Mouse (Mus musculus): ENCODE measurements around the gene Dnase1l1.

Gene Dnase1l1

DNA sequence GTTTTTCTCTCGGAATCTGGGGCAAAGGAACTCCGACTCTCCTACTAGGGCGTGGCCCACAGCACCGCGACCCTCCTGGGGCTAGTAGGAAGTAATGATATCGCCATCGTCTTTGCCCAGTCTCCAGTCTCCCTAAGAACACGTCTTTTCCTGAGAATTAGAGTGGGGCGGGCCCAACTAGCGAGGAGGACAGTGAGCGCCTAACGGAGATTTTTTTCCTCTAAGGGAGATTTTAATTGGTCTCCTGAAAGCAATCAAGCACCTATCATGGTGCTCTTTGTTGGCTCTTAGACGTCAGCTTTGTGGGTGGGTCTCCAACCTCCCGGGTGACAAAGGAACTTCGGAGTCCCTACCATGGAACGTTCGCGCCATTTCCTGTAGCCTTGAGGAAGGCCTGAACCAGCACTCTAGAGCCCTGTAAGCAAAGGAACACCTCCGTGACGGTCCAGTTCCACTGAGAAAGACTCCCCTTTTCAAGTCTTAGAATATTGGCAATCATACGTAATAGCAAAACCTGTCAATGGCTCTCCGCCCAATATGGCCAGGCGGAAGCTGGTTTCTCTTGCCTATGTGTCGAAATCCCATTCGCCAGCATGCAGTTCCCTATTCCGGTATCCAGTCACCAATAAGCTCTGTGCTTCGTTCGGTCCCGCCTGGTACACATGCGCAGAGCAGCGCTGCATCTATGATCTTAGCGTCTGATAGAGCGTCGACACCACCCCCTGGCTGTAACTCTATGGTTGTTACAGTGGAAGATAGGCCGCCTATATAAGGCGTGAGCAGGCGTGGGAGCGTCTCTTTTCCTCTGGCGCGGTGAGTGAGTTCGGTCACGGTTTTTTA, 11.9 kb downstream of the Dnase1l1 start, which contains the start of gene Rpl10:
Gene Rpl10, plus strand, starts transcription at position 751 of the 840 bp plus-strand sequence.
- in situ Hi-C loops (cut with MboI, MseI) = no loop called here

DNA sequence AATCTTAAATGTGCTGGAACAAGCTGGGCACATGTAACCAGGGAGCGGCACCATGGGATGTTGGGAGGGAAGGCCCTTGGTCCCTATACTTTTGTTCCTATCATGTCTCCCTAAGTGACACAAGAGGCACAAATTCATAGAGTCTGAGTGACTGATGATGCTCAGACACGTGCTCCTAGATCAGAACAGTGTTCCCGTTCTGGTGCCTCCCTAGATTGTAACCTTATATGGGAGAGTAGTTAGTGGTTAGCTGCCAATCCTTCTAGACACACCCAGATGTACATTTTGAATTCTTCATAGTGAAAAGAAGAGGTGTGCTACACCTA, 12.4 kb downstream of the Dnase1l1 start:
- in situ Hi-C loops (cut with MboI, MseI) = loop anchor here (5.0 kb wide), 1 partner anchor 47 kb away; no protein-coding TSS in a partner anchor

DNA sequence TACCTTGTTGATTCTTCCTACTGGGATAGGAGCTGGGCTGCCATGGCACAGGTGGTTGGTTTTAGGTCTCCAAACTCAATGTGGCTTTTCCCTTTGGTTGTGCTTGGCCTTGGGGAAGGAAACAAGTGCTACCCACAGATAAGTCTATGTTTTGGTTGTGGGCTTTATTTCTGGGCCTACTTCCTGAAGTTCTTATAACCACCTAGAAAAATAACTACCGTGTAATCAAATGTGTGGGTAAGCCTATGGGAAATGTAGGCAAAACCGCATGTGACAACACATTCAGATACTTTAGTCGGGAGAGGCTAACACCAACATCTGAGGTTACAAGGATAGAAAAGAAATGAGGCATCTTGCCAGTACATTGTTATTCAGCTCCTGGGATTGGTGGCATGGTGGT, 24.4 kb downstream of the Dnase1l1 start:
- in situ Hi-C loops (cut with MboI, MseI) = no loop called here

DNA sequence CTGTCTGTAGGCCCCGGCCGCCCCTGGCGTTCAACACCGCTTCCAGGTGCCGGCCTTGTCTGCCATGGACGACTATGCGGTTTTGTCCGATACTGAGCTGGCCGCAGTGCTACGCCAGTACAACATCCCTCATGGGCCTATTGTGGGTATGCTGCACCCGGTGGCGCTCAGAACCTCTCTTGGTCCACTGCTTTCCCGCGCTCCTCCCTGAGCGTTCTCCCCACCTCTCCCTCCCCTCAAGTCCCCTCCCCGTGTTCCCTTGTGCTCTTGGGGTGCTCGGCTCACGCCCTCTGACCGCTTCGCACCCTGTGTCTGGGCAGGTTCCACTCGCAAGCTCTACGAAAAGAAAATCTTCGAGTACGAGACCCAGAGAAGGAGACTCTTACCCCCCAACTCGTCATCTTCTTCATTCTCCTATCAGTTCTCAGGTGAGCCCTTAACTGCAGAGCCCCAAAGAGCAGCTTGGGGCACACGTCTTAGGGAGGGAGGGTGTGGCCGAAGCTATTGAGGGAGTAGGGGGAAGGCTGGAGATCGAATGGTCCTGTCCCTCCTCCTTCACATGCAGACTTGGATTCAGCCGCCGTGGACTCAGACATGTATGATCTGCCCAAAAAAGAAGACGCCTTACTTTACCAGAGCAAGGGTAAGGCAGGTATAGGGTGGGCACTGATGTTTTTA, 27.1 kb downstream of the Dnase1l1 start:
- in situ Hi-C loops (cut with MboI, MseI) = loop anchor here (5.0 kb wide), 1 partner anchor 157 kb away; no protein-coding TSS in a partner anchor

DNA sequence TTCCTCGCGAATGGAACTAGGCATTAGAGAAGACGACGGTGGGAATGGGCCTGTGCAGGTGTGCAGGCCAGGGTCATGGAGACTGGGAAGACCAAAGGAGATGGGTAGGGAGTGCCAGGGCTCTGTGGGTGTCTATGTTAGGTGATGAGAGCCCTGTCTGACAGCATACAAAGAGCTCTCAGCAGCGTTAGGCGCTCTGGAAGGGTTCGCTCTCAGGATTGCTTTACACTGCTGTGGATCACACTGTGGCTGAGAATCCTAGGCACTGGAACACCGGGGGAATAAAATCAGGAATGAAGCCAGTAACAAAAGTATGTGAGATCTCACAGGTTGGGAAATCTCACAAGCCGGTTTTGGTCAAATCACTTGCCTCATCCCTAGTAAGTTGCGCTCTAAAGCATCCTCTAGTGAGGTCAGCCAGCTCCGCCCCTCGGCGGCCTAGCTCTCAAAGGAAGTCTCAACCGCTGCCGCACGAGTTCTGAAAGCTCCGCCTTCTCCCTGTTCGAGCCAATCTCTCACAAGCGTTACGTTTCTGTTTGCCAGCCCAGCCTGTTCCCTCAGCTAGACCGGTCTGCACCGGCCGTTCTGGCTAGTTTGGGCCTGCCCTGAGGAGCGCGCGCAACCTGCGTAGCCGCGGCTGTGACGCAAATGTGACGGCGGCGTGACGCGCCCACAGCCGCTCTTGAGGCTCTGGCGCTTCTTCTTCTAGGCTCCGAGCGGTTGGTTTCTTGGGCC, 27.8 kb downstream of the Dnase1l1 start, which contains the start of gene Emd:
Gene Emd, plus strand, starts transcription at position 535 of the 735 bp plus-strand sequence.
- in situ Hi-C loops (cut with MboI, MseI) = loop anchor here (5.0 kb wide), 1 partner anchor 158 kb away; no protein-coding TSS in a partner anchor

DNA sequence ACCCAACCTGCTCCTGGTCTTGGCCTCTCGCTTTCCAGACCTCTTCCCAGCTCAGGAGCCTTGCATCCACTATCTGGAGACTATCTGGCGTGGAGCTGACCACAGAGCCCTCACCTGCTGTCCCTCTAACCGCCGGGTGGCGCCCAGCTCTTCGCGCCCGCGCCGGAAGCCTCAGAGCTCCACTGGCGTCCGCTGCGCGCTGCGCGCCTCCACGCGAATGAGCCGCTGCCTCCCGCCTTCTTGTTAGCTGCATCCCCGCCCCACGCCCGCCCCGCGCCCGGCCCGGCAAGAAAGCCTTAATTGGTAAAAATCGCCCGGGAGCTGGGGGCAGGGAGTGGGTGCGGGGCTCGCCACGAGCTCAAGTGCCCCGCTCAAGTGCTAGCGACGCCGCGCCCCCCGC, 32.5 kb downstream of the Dnase1l1 start, which contains the start of gene Flna:
Gene Flna, minus strand, starts transcription at position 206 of the 400 bp plus-strand sequence.
- in situ Hi-C loops (cut with MboI, MseI) = loop anchor here (5.0 kb wide), 1 partner anchor 163 kb away; no protein-coding TSS in a partner anchor

DNA sequence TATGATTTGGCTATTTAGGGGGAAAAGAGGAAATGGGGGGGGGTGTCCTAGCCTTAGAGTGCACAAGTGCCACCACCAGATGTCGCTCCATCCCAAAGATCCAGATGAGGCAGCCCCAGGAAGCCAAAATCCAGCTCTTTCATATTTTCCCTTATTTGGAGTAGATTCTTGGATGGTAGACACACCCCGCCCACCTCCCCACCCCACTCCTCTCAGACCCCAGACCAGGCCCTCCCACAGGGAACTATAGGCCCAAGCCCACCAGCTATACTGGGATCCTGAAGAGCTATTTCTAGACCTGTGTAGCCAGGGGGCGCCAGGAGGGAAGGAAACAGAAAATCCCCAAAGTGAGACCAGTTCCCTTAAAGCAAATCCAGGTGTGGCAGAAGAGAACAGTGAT, 33.5 kb downstream of the Dnase1l1 start:
- in situ Hi-C loops (cut with MboI, MseI) = no loop called here

DNA sequence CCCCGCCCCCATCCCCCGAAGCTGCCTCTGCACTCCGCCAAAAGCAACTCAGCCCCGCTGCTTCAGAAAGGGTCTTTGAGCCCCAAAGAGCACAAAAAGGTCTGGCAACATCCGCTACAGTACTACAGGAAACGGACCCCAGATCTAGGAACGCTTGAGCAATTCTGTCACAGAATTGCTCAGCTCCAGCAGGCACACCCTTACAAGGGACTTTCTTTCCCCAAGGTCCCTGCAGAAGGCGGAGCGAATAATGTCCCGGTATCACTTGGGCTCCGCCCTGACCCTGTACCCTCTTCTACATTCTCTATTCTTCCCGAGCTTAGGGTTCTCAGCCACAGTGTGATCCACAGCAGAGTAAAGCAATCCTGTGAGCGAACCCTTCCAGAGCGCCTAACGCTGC, 35.4 kb downstream of the Dnase1l1 start:
- in situ Hi-C loops (cut with MboI, MseI) = no loop called here

DNA sequence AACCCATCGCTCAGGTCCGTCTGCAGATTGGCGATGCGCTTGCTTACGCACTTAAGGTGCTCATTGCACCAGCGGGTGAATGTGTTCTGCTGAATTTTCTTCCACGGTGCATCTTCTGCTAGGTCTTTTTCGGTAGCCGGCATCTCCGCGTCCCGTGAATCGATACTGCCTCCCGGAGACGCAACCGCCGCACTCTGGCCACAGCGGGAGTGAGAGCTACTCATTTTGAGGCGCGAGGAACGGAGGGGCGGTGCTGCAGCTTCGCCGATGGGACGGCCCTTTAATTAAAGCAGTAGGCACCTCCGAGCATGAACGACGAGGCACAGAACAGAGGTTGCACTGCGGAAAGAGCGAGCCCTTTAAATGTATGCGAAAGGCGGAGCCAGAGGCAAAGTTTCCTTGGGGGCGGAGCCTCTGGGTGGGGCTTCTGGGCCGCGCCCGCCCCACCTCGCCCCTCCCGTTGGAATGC, 35.9 kb downstream of the Dnase1l1 start:
- in situ Hi-C loops (cut with MboI, MseI) = no loop called here

DNA sequence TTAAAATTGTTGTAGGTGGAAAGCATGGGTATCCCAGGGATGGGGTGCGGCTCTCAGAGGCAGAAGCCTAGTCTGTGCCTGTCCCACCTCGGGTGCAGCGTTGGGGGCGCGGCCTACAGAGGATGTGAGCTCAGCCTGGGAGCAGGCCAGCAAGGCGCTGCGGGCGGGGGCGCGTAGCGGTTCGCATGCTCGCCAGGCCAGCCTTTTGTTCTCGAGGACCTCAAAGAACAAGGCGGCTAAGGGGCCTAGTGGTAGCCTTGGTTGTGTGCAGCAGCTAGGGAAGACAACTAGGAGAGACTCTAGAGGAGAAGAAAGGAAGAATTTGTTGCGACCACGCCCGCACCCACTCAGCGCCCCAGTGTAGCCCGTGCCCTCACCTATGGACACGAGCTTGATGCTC, 36.5 kb downstream of the Dnase1l1 start:
- in situ Hi-C loops (cut with MboI, MseI) = no loop called here

DNA sequence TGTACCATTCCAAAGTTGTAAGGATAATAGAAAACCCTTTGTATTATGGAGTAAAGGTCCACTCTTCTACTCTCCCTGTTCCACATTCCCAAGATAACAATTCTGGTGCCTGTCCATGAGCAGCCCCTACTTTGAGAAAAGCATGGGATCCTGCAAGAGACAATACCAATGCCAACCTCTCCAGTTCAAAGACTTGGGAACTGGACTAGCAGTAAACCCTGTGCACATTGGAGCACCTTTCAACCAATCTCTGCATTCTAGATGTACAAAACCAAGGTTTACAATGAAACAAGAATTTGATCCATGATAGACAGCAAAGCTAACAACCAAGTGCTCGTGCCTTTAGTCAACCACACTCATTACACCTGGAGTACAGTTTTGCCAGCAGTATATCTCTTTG, 37.0 kb downstream of the Dnase1l1 start:
- in situ Hi-C loops (cut with MboI, MseI) = no loop called here

DNA sequence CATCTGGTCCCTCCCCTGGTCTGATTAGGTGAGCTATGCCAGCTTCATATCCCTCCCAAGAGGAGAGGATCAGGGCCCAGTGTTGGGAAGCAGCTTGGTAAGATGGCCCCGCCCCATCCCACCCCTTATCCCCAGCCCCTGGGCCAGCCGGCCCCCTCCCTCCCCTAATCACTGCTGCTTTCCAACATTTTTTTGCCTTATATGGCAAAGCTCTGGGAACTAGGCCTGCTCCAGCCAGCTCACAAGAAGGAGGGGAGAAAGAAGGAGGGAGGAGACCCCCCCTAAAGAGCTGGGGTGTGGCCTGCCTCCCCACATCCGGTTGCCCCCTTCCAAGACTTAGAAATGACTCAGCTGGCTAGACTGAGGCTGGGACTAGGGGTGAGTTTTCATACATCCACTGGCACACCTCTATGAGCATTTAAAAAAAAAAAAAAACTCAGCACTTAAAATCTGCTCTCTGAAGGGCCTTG, 37.5 kb downstream of the Dnase1l1 start:
- in situ Hi-C loops (cut with MboI, MseI) = no loop called here

DNA sequence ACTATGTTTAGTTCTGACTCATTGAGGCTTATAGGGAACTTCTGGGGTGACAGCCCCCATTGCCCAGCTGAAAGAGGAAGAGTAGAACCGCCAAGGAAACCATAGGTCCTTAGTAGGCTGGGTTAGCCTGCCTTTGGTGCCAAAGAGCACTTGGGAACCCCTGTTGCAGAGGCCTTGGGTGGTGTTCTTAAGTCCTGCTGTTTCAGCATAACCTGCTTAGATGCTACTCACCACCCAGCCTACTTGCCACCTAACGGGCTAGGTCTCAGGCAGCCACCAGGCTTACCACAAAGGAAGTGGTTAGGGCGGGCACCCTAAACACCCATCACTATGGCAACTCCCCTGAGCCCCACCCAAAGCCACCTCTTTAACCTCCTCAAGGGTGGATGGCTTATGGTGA, 38.3 kb downstream of the Dnase1l1 start:
- in situ Hi-C loops (cut with MboI, MseI) = no loop called here

DNA sequence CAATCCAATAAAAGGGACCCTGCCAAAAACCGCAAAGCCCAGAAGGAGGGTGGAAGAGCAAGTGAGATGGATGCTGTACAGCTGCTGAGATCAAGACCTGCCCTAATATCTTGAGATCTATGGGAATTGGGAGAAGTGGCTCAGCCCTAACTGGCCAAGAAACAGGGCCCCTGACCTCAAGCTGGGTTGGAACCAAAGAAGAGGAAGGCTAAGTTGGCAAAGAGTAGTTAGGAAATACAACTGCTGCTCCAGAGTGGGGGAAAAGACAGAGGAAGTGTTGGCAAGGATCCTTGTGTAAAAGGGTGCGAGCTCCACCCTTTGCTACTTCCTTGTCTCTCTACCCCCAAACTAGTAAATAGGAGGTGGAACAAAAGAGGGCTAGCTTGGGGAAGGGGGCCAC, 38.7 kb downstream of the Dnase1l1 start:
- in situ Hi-C loops (cut with MboI, MseI) = no loop called here

DNA sequence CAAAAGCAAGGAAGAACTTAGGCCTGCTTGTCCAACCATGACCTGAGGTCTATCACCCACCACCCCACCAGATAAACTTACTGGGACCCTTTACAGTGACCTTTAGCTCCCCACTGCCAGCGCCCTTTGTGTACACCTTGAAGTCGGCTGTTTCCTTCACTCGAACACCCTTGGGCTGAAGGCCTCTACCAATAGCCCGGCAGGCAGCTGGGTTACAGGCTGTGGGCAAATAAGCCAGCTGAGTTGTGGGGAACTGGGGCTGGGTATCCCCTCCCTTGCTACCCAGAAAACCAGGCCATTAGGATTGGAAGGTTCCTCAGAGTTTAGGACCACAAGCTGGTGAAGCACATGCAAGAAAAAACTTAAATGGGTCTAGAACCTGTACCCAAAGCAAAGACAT, 41.8 kb downstream of the Dnase1l1 start:
- in situ Hi-C loops (cut with MboI, MseI) = no loop called here

DNA sequence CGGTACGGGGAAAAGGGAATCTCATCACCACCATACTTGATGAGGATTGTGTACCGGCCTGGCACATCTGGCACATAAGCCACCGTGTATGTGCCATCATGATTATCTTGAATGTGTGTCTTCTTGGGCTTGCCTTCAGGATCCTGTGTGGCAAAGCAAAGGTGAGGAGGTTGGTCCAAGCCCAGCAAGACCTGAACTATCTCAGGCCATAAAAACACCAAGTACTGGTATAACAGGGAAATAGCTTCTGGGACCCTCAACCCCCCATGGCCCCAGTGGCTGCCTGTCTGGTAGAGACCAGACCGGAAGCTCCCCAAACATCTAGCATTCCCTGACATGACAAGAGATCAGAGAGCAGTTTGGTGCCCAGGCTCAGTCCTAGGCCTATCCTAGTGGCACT, 48.9 kb downstream of the Dnase1l1 start:
- in situ Hi-C loops (cut with MboI, MseI) = no loop called here

DNA sequence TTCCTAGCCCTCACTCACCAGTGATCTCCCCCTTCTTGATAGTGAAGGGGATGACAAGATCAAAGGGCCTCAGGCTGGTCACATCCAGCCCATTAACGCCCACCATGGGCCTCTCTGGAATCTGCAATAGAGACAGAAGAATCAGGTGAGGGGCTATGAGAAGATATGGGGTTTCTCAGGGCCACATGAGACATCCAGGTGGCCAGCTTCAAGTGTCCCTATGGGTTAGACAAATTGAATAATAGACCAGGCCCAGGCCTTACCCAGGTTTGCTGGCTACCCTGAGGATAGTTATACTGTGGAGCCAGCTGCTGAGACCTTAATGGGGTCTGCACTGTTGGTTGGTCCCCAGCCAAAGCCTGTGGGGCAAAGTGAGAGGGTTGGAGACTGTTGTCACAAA, 52.1 kb downstream of the Dnase1l1 start:
- in situ Hi-C loops (cut with MboI, MseI) = no loop called here

Data from regulatory T cell (primary cell).